Mouse (Mus musculus) lung, postnatal 10 days (tissue): Measurements from ENCODE around the gene Olfr59.

Experiments used
- DNase-seq: peaks from one replicate; pipeline ENCODE4 v3.0.0; 2021

The Olfr59 gene

DNA sequence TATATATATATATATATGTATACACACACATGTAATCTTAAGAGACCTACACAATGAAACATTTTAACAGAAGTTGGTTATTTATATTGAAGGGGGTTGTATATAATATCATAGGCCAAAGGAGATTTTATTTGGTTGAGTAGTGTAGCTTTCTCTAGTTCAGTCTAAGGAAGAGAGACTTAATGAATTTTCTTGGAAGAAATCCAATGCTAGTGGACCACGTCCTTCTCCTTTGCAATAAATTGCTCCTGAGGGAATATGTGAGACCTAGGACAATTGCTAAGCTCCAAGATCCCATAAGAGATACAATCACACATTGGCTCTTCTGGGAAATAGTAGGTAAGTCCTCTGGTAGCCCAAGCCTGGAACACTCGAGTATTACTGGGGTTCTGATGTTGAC, at the start of gene Olfr59:
Gene Olfr59 (plus strand): TSS at position 301 of the 400 bp plus-strand sequence.
- DNase-seq: no peak

DNA sequence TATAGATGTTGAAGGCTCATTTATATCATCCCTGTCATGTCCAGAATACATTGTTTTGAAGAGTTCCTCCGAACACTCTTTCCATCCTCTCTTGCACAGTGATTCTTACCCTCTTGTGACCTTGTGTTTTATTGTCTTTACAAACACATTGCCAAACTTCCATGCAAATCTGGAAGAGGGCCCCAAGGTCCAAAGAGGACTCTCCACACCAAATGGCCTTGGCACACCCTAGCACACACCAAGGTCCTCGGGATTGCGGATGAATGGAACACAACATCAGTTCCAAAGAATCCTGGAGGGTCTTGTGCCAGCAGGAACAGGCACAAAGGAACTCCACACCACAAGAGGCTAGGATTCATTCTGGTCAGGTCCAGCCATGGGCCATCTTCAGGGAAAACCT, 42.3 kb upstream of the Olfr59 start:
- no peak for DNase-seq

DNA sequence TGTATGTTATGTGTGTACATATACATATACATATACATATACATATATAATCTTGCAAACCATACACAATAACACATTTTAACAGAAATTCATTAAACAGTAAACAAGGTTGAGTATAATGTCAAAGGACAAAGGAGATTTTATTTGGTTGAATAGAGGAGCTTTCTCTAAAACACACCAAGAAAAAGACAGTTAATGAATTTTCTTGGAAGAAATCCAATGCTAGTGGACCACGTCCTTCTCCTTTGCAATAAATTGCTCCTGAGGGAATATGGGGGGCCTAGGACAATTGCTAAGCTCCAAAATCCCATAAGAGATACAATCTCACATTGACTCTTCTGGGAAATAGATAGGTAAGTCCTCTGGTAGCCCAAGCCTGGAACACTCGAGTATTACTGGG, 24.0 kb upstream of the Olfr59 start, which contains the start of gene Olfr406:
Gene Olfr406 (plus strand): TSS at position 301 of the 400 bp plus-strand sequence.
- no peak for DNase-seq

DNA sequence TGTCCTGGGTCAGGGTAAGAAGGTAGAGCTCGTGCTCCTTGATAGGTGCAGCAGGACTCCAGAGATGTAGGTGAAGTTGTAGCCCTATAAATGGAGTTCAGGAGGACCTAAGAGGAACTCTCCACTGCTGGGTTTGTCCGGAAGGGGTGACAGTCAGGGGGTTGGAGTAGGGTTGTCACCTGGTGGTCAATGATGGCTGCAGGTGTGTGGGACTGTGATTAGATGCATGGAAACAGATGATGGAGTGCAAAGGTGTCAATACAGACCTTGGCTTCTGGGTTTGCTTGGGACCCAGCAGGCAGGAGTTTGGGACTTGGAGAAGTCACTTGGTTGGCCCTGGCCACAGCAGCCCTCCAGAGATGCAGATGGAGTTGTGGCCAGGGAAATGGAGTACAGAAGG, 3.7 kb downstream of the Olfr59 start:
- no peak for DNase-seq

- DNase-seq: no peak
Measured at GRCm38 (mm10) chr11:74326044-74326443, 42.5 kb downstream of the Olfr59 start.

GRCm38 (mm10) chr11:74328781-74329180, 45.2 kb downstream of the Olfr59 start:
- no peak for DNase-seq

GRCm38 (mm10) chr11:74337931-74338330, 54.4 kb downstream of the Olfr59 start, which contains the start of gene Olfr410:
TSS of gene Olfr410 (minus strand) at chr11:74338031.
- DNase-seq: no peak
